Mouse (Mus musculus) olfactory bulb, adult 2 months (tissue): ENCODE data around the gene Atg9b.

Experiments
- CTCF ChIP-seq: fragments of 200-500 bp; IDR thresholded peaks from 2 replicates; pipeline ENCODE4 v1.5.1; 2012; ENCODE audit warnings: low read depth, mild to moderate bottlenecking, low read length, moderate library complexity; ENCODE audit not compliant: insufficient read depth
- POLR2A ChIP-seq: fragments of 200-500 bp; IDR thresholded peaks from 2 replicates; pipeline ENCODE4 v1.6.1; 2012; ENCODE audit warnings: mild to moderate bottlenecking, low read depth, low read length, moderate library complexity; ENCODE audit not compliant: insufficient read depth

DNA sequence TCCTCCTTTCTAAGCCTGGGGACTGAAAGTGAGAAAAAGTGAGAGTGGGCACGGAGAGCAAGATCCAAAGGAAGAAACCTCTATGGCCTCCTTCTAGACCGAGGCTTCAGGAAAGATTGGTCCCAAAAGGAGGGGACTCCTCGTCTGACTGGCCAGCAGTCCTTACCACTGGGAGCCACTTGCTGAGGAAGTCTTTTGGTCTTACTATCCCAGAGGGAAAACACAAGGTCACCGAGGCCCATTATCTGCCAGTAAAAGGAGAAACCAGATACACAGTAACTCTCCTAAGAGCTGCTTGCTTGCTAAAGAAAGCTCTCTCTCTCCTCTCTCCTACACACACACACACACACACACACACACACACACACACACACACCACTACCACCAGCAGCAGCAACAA, 38.6 kb downstream of the Atg9b start:
- TF ChIP-seq CTCF = no peak
- TF ChIP-seq POLR2A = no peak
